Mouse (Mus musculus) cerebral cortex, adult 2 months (tissue): ENCODE measurements around the gene Ccin.

Experiments used
- WGBS: fragments of 180-500 bp; shearing (Covaris S2); methylation state at CpG from one replicate; pipeline ENCODE4 v1.1.7; 2018; 5-methylcytosine and 5-hydroxymethylcytosine counted together

Ccin gene

GRCm38 (mm10) chr4:43983181-43983580 is at the start of gene Ccin:
Gene Ccin (plus strand): TSS chr4:43983483.
- WGBS: 78% methylated on average over 11 of the region's 11 CpGs

DNA sequence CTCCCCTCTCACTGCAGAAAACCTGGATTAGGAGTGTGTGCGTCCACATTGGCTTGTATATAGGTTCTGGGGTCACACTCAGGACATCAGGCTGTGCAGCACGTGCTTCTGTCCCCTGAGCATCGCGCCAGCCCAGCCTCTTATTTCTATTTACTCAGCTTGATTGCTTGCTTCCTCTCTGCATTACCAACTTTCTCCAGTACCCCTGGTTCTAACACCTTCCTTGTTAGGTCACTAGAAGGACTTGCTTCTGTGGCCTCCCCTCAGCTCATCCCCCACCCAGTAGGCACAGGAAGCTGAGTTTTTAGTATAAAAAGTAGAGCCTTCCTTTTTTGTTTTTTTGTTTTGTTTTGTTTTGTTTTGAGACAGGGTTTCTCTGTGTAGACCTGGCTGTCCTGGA is 47.1 kb upstream of the Ccin start:
- WGBS: 94% methylated on average over 4 of the region's 4 CpGs

- 78% methylated on average over 14 of the region's 14 CpGs for WGBS
Measured at GRCm38 (mm10) chr4:43936749-43937674, 46.3 kb upstream of the Ccin start.

GRCm38 (mm10) chr4:43941315-43941714 is 42.0 kb upstream of the Ccin start:
- 81% methylated on average over 5 of the region's 5 CpGs for WGBS

DNA sequence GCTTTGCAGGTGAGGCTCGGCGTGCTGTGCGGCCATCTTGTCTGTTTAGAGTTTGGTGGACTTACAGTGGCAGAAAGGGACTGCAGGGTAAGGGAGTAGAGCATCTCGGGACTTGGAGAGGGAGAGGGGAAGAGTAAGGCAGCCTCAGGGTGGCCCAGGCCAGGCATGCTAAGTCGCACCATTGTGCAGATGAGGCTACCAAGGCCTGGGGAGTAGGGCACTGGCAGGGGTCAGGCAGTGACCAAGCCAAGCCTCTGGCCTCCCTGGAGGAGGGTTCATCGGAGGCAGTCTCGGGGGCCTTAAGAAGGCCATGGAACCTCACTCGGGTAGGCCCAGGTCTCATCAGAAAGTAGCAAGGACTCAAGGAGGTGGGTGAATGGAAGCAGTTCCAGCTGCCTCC is 40.9 kb upstream of the Ccin start:
- 96% methylated on average over 8 of the region's 8 CpGs for WGBS

GRCm38 (mm10) chr4:43947571-43947970 is 35.7 kb upstream of the Ccin start:
- WGBS: 91% methylated on average over 2 of the region's 2 CpGs

GRCm38 (mm10) chr4:43957292-43957845 is 25.9 kb upstream of the Ccin start, which contains the start of gene Glipr2:
Gene Glipr2 (plus strand): TSS chr4:43957401.
- WGBS: under 1% methylated on average over 45 of the region's 45 CpGs

DNA sequence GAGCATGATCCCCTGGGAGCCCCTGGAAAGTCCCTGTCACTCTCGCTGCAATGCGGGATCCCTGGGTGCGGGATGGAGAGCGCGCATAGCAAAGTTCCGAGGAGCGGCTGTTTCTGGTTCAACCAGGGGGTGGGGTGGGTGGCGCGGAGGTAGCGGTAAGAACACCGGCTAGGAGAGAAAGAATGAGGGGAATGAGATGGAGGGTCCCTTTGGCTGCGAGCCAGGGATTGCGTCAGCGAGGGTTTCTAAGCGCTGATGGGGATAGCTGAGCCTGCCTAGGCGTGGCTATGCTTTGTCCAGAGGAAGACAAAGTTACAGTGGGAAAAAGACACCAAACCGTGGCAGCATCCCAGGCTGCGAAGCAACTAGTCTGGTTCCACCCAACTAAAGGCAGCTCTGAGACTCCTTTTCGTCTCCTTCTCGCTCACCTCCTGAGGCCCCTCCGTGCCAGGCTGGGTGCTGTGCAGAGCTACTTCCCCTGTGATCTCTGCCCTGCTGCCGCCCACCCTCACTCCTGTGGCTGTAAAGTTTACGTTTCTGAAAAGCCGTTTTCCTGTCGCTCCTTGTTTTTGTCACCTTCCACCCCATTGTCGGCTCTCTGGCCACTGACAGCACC is 25.3 kb upstream of the Ccin start:
- WGBS: under 1% methylated on average over 26 of the region's 26 CpGs

DNA sequence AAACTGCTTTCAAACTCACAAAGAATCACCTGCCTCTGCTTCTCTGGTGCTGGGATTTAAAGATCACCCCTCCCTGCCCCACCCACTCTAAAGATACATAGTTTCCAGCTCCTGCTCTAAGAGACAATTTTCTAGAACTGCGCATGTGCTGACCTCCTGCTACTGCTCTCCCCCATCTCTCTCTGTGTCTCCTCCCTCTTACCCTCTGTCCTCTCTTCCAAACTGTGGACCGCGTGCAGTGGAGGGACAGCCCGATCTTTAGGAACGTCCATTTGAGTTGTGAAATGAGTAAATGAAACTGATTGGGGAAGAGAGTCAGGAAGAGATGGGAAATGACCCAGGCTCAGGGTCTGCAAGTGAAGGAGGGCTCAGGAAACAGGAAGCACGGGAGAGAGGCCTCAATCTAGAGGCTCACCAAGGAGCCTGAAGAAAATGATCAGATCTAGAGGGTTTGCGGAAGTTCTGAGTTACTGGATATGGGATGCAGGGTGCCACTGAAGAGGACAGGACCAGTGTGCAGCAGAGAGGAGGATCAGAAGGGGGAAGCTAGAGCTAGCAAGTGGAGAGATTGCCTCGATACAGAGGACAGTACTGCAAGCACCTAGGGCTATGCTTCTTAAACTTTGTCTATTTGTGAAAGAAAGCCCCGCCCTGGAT is 23.6 kb upstream of the Ccin start:
- WGBS: 81% methylated on average over 9 of the region's 9 CpGs

DNA sequence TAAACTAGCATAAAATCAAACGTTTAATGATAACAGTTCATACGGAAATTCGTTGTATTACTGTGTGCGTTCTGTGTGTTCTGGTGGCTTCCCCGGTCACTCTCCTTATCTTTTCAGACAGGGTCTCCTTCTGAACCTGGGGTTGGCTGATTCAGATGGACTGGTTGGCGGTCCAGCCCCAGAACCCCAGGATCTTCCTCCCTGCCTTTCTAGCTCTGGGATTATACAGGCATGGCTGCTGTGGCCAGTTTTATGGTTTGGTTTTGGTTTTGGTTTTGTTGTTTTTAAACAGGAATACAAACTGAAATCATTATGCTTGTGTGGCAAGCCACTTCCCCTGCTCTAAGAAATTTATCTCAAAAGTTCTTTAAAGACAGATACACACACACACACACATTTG is 23.1 kb upstream of the Ccin start:
- WGBS: 94% methylated on average over 6 of the region's 6 CpGs

DNA sequence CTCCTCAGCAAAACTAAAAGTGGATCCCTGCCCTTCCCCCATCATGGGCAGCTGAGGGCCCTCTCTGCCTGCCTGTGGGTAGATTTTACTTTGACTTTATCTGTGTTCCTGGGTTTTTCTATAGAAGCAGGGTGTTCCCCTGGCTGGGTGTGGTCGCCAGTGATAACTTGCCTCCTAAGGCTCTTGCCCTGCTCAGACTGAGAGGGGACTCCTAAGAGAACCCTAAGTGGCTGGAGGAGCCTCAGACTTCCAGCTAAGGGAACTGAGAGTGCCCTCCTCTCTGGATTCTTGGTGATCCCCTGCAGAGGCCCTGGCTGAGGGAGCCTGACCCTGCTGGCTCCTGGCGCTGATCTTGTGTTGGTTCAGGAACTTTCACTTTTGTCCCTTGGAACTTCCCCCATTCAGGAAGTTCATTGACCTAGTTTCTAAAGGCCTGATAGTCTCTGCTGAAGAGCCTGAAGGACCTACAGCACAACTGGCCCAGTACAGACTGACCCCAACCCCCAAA is 18.9 kb upstream of the Ccin start:
- 66% methylated on average over 2 of the region's 2 CpGs for WGBS

DNA sequence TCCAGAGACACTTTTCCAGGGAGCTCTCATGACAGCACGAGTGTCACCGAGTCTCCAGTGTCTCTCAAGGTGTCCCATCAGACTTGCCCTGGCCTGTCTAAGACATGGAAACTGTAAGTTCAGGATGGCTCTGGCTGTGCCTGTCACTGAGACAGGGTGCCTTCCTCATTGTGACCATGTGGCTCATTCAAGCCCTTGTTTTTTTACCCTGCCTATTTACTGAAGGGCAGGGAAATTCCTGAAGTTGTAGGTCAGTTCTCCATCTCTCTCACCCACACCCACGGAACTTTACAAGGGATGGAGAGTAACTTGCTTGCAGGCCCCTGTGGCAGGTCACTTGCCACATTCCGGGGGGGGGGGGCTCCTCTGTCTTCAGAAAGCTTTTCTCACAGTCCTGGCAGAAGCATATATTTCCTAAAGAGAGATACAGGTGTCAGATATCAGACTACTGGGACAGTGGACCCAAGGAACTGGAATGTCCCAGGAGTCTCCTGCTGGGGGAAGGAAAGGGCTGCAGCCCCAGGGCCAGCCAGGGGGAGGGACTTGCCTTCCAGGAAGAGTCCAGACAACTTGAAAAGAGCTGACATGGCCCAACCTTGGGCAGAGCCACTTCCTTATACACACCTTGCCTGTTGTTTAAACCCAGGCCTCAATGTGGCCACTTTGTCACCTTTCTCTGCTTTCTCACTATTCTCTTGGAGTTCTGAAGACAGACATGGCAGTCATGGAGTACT is 18.2 kb upstream of the Ccin start:
- WGBS: 63% methylated on average over 4 of the region's 4 CpGs

DNA sequence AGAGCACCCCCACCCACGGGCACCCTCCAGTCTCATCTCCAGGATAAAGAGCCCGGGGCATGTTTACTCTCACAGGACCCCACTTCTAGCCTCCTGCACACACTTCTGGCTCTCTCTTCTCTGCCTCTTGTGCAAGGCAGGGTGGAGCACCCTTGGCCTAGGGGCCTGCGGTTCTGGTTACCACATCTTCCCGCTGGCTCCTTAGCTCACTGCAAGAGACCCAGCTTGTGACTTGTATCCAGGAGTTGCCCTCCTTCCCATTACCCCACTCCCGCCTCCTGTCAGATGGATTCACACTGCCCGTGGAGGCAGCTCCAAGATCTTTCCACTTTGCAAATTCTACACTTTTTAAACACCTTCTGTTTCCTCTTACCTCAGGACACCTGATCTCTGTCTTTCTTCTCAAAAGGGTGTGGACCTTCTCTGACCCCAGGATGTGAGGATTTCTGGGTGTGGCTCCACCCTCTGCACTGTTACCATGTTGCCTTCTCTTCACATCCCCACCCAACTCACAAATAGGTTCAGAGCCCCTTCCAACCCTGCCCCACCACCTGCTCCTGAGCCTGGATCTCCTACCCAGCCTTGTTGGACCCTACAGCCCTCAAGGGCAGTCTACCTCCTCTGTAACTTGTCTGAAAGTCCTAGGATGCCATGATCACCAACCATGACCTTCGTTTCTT is 17.3 kb upstream of the Ccin start:
- WGBS: 88% methylated on average over 7 of the region's 7 CpGs

DNA sequence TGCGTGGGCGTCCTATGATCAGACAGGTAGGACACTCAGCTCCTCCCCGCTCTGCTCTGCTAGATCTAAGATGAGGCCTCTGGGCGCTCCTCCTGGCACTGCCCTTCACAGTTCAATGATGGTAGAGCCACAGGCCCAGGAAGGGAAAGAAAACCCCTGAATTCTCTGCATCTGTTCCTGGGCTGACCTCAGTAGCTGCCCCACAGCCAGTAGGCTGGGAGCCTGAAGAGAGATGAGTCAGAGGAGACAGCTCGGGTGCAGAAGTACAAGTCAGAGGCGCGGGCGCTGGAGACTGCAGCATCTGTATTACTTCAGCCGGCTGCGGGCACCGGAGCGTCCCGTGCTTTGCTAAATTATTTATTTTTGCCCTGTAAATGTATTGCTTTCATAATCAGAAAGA is 14.6 kb upstream of the Ccin start:
- WGBS: 79% methylated on average over 13 of the region's 13 CpGs

DNA sequence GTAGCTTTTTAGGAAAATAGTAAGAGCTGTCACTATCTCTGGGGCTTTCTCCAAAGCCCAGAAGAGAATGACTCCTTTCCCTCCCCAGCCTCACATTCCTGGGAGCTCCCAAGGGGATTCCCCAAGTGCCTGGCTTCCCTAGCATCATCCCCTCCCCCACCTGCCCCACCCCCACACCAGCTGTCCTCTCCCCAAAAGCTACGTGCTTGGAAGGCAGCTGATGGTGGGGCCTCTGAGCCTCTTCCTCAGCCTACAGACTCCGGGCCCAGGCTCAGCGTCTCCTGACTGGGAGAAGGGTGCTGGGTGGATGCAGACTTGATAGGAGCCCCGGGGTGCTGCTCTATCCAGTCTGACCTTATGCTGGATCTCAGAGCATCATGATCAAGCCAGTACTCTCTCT is 13.9 kb upstream of the Ccin start:
- WGBS: 30% methylated on average over 4 of the region's 4 CpGs

GRCm38 (mm10) chr4:43970393-43971330 is 12.6 kb upstream of the Ccin start:
- WGBS: 94% methylated on average over 20 of the region's 20 CpGs

DNA sequence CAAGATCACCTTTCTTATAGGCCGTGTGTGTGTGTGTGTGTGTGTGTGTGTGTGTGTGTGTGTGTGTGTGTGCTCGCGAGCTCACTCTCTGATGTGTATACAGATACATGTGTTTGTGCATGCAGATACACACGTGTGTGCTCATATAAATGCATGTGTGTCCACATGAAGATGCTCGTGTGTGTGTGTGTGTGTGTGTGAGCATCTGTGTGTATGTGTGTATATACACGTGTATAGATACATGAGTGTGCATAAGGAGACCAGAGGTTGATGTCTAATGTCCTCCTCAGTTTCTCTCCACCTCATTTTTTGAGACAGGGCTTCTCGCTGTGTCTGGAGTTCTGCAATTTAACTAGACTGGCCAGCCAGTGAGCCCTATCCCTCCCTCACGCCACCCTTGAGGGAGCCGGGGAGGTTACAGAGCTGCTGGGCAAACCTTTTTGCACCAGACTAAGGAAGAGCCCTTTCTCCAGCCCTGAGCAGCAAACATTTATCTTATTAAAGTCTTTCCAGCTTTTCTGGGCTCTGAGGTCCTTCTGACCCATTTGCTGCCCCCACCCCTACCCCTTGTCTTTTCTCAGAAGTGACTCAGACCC is 11.6 kb upstream of the Ccin start:
- 78% methylated on average over 9 of the region's 9 CpGs for WGBS

GRCm38 (mm10) chr4:43972137-43972591 is 11.1 kb upstream of the Ccin start:
- 9% methylated on average over 8 of the region's 8 CpGs for WGBS

GRCm38 (mm10) chr4:43973526-43973981 is 9.7 kb upstream of the Ccin start:
- 53% methylated on average over 4 of the region's 4 CpGs for WGBS
